Mouse (Mus musculus): ENCODE measurements around the gene Sbk1. TPM values are rescaled to one million over a fixed set of nuclear protein-coding genes. Genes with fewer than 3 reads are reported as not detected.

Gene Sbk1
- polyA plus RNA-seq, 1 experiment from 2014 or later: 36.3 TPM

DNA sequence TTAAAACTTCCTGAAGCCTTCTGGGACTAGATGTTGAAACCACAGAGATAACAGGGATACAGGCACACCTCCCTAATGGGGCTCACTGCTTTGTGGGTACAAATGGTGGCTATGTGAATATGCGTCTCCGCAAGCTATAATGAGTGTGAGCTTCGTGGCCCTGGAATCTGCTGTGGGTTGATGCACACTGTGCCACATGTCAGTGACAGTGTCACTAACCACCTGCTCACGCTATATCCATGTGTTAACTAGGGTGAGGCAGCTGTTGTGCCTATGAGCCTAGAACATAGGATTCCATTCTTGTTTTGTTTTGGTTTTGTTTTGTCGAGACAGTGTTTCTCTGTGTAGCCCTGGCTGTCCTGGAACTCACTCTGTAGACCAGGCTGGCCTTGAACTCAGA is 20.2 kb upstream of the Sbk1 start:
- Histone ChIP-seq H3K4me3 (ENCODE audit: low read depth, low read length) (no peak overlapping the region), H3K4me1 (ENCODE audit: control insufficient read depth, insufficient read depth, low read length) (peaks cover 5% of the 10 kb centered on the region; the same call in 1 of the 2 replicates), H3K9ac (ENCODE audit: low read depth, low read length) (no peak overlapping the region), H3K9me3 (ENCODE audit: control insufficient read depth, low read length) (no peaks in the 10 kb centered on the region), H3K27me3 (replicated peaks; ENCODE audit: control insufficient read depth, insufficient read depth, low read length) (no peaks in the 10 kb centered on the region), H3K27ac (replicated peaks; ENCODE audit: low read depth, low read length) (no peak overlapping the region), H3K36me3 (ENCODE audit: control insufficient read depth, insufficient read depth, low read length) (no peaks in the 10 kb centered on the region), H3K4me2 (ENCODE audit: low read depth, low read length) (no peak overlapping the region)
- DNase-seq (ENCODE audit: low spot score): no peak
- WGBS: 85% methylated on average over 5 of the region's 5 CpGs
- ATAC-seq (ENCODE audit: low read depth): no peak

DNA sequence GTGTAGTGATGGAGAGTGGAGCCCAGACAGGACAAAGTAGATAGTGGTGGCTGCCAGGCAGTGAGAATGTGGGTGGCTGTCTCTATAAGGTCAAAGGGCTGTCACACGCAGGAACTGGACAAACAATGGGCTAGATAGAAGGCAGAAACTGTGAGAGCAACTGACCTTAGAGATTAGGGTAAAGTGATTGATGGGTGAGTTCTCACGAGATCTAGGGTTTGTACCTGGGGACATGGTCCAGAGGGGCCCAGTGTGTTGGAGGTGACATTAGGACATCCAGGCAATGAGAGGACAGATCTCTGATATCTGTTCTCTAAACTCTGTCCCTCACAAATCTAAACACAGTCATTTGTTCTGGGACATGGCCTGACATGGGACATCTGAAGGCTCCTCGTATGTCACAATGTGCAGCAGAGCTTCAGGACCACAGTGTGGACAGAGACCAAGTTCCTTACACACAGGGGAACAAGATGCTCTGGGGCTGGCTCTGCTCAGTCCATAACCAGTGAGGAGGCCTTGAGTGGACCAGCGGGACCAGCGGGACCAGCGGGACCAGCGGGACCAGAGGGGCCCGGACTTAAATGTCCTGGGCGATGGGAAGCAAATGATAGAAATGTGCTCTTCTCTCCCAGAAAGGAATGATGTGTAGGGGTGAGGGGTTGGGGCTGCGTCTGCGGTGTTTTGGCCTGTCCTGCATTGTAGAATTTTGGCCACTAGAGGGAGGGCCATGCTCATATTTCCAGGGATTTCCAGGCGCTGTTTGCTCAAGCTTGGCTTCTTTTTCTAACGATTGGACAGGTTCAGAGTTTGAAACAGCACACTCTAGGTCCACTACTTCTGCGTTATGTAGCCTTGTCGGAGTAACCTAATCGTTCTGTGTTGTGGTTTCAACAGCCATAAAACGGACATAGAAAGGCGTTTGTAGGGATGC is 11.9 kb upstream of the Sbk1 start:
- peak; percentile 58; the same call in 1 of the 2 replicates for ATAC-seq (ENCODE audit: low read depth)
- Histone ChIP-seq H3K27ac (replicated peaks; ENCODE audit: low read depth, low read length) (no peak overlapping the region), H3K4me1 (ENCODE audit: control insufficient read depth, insufficient read depth, low read length) (no peaks in the 10 kb centered on the region; the same call in 1 of the 2 replicates), H3K4me3 (ENCODE audit: low read depth, low read length) (no peak overlapping the region), H3K27me3 (replicated peaks; ENCODE audit: control insufficient read depth, insufficient read depth, low read length) (no peaks in the 10 kb centered on the region), H3K36me3 (ENCODE audit: control insufficient read depth, insufficient read depth, low read length) (no peaks in the 10 kb centered on the region), H3K9me3 (ENCODE audit: control insufficient read depth, low read length) (no peaks in the 10 kb centered on the region), H3K4me2 (ENCODE audit: low read depth, low read length) (no peak overlapping the region), H3K9ac (ENCODE audit: low read depth, low read length) (no peak overlapping the region)
- 12% methylated on average over 18 of the region's 18 CpGs for WGBS
- peak; percentile 78 for DNase-seq (ENCODE audit: low spot score)

DNA sequence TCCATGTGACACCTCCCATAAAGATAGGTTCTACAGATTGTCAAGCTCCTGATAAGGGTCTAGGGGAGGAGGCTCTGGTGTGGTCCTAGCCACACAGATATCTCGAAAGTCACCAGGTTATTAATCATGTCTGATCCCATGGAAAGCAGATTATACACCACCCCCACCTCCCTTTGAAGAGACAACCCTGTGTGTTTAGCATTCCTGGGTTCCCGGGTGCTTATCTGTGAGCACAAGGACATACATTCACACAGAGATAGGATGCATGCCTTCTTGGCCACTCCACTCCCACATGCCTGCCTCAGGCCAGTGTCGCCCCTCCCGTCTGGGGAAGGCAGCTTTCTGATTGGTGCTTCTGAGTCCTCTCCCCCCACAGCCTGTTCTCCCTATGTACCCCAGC is 10.6 kb upstream of the Sbk1 start:
- H3K4me3 ChIP-seq (ENCODE audit: low read depth, low read length): no peak overlapping the region
- DNase-seq (ENCODE audit: low spot score): no peak
- no peak for ATAC-seq (ENCODE audit: low read depth)
- WGBS: 71% methylated on average over 4 of the region's 4 CpGs
- no peak overlapping the region for H3K27ac ChIP-seq (replicated peaks; ENCODE audit: low read depth, low read length)
- no peak overlapping the region for H3K9ac ChIP-seq (ENCODE audit: low read depth, low read length)
- no peak overlapping the region for H3K4me2 ChIP-seq (ENCODE audit: low read depth, low read length)
- H3K27me3 ChIP-seq (replicated peaks; ENCODE audit: control insufficient read depth, insufficient read depth, low read length): no peaks in the 10 kb centered on the region
- peaks cover 10% of the 10 kb centered on the region for H3K4me1 ChIP-seq (ENCODE audit: control insufficient read depth, insufficient read depth, low read length)
- H3K36me3 ChIP-seq (ENCODE audit: control insufficient read depth, insufficient read depth, low read length): no peaks in the 10 kb centered on the region
- H3K9me3 ChIP-seq (ENCODE audit: control insufficient read depth, low read length): no peaks in the 10 kb centered on the region

DNA sequence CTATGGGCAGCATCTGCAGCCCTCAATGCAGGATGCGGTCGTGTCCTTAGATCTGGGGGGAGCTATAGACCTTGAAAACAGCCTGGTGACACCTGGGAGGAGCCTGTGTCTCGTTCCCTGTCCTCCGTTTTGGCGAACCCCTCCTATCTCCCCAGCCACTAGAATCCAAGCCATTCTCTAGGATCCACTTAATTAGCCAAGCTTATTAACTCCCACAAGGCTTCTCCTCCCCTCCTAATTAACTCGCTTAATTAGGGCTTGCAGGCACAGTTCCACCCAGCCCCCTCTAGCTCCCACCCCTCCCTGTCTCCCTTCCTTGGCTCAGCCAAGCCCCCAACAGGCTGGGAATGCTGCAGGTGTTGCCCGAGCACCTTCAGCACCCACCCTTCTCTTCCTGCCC is 8.5 kb upstream of the Sbk1 start:
- WGBS: 20% methylated on average over 7 of the region's 7 CpGs
- Histone ChIP-seq H3K36me3 (ENCODE audit: control insufficient read depth, insufficient read depth, low read length) (no peaks in the 10 kb centered on the region), H3K4me1 (ENCODE audit: control insufficient read depth, insufficient read depth, low read length) (peaks cover 10% of the 10 kb centered on the region), H3K9me3 (ENCODE audit: control insufficient read depth, low read length) (no peaks in the 10 kb centered on the region), H3K27me3 (replicated peaks; ENCODE audit: control insufficient read depth, insufficient read depth, low read length) (no peaks in the 10 kb centered on the region), H3K9ac (ENCODE audit: low read depth, low read length) (no peak overlapping the region), H3K27ac (replicated peaks; ENCODE audit: low read depth, low read length) (no peak overlapping the region), H3K4me2 (ENCODE audit: low read depth, low read length) (no peak overlapping the region), H3K4me3 (ENCODE audit: low read depth, low read length) (no peak overlapping the region)
- DNase-seq (ENCODE audit: low spot score): no peak
- no peak for ATAC-seq (ENCODE audit: low read depth)

DNA sequence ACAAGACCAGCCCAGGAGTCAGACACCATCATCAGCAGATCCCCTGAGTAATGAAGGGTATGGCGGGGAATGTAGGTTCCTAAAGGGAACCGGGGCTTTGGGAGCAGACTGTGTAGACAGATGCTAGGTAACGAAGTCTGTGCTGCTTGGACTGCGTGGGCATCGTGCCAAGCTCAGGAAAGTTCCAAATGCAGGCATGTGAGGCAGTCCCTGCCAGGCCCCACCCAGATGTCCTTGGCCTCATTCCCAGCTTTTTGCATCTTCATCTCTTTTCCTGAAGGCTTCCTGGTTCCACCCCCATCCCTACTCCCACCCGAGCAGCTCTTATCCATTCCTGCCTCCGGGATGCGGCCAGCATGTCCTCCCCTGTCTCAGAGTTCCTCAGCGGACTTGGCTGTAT is 6.5 kb upstream of the Sbk1 start:
- Histone ChIP-seq H3K27ac (replicated peaks; ENCODE audit: low read depth, low read length) (no peak overlapping the region), H3K9me3 (ENCODE audit: control insufficient read depth, low read length) (no peaks in the 10 kb centered on the region), H3K36me3 (ENCODE audit: control insufficient read depth, insufficient read depth, low read length) (no peaks in the 10 kb centered on the region), H3K9ac (ENCODE audit: low read depth, low read length) (no peak overlapping the region), H3K4me2 (ENCODE audit: low read depth, low read length) (no peak overlapping the region), H3K4me3 (ENCODE audit: low read depth, low read length) (no peak overlapping the region), H3K4me1 (ENCODE audit: control insufficient read depth, insufficient read depth, low read length) (peaks cover 10% of the 10 kb centered on the region), H3K27me3 (replicated peaks; ENCODE audit: control insufficient read depth, insufficient read depth, low read length) (no peaks in the 10 kb centered on the region)
- peak; percentile 87 for DNase-seq (ENCODE audit: low spot score)
- peak; percentile 85 for ATAC-seq (ENCODE audit: low read depth)
- WGBS: 23% methylated on average over 7 of the region's 9 CpGs

DNA sequence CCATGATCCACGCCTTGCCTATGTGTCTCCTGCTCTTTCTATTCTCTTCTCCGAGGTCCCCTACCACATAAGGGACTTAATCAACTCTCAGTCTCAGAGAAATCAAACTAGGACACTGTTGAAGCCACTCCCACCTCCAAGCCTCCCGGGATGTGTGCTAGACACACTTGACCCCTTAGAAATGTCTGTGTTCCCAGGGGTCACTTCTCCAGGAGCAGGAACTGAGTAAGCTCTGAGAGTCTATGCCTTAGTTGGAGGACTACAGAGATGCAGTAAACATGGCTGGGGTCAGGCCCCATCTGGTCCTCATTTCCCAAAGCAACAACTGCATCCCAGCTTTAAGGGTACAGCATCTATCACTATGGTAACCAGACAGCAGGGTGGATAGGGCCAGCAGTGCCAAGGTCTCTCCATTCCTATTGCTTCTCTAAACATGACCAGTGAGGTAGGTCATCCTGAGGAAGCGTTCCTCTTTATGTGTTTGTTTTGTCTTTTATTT is 6.0 kb upstream of the Sbk1 start:
- H3K27ac ChIP-seq (replicated peaks; ENCODE audit: low read depth, low read length): no peak overlapping the region
- peaks cover 14% of the 10 kb centered on the region for H3K4me1 ChIP-seq (ENCODE audit: control insufficient read depth, insufficient read depth, low read length)
- no peaks in the 10 kb centered on the region for H3K27me3 ChIP-seq (replicated peaks; ENCODE audit: control insufficient read depth, insufficient read depth, low read length)
- no peaks in the 10 kb centered on the region for H3K36me3 ChIP-seq (ENCODE audit: control insufficient read depth, insufficient read depth, low read length)
- DNase-seq (ENCODE audit: low spot score) (no peak), ATAC-seq (ENCODE audit: low read depth) (0 out of 2 replicates have a peak, but pooled peaks have one; percentile 34)
- H3K4me2 ChIP-seq (ENCODE audit: low read depth, low read length): no peak overlapping the region
- H3K9me3 ChIP-seq (ENCODE audit: control insufficient read depth, low read length): no peaks in the 10 kb centered on the region
- H3K4me3 ChIP-seq (ENCODE audit: low read depth, low read length): no peak overlapping the region
- H3K9ac ChIP-seq (ENCODE audit: low read depth, low read length): no peak overlapping the region
- 59% methylated on average over 4 of the region's 4 CpGs for WGBS

DNA sequence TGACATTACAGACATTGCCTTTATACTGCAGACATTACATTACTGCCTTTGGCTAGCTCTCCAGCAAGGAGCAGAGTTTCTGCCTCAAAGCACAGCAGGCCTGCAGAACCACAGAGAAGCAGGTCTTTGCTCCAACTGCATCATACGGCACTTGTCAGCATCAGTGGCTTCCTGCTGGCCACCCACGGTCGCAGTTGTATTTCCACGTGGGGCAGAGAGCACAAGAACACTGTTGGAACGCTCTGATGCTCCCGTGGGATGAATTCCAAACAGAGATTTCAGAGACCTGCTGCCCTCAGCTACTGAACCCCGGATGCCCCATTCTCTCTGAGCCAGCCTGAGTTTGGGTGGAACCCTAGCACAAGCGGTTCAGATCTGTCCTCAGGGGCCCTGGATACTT is 4.8 kb upstream of the Sbk1 start:
- DNase-seq (ENCODE audit: low spot score) (no peak), ATAC-seq (ENCODE audit: low read depth) (no peak)
- no peak overlapping the region for H3K27ac ChIP-seq (replicated peaks; ENCODE audit: low read depth, low read length)
- no peak overlapping the region for H3K4me3 ChIP-seq (ENCODE audit: low read depth, low read length)
- no peak overlapping the region for H3K9ac ChIP-seq (ENCODE audit: low read depth, low read length)
- H3K4me1 ChIP-seq (ENCODE audit: control insufficient read depth, insufficient read depth, low read length): peaks cover 17% of the 10 kb centered on the region
- WGBS: 53% methylated on average over 8 of the region's 8 CpGs
- H3K27me3 ChIP-seq (replicated peaks; ENCODE audit: control insufficient read depth, insufficient read depth, low read length): no peaks in the 10 kb centered on the region
- H3K9me3 ChIP-seq (ENCODE audit: control insufficient read depth, low read length): no peaks in the 10 kb centered on the region
- no peaks in the 10 kb centered on the region for H3K36me3 ChIP-seq (ENCODE audit: control insufficient read depth, insufficient read depth, low read length)
- H3K4me2 ChIP-seq (ENCODE audit: low read depth, low read length): no peak overlapping the region

DNA sequence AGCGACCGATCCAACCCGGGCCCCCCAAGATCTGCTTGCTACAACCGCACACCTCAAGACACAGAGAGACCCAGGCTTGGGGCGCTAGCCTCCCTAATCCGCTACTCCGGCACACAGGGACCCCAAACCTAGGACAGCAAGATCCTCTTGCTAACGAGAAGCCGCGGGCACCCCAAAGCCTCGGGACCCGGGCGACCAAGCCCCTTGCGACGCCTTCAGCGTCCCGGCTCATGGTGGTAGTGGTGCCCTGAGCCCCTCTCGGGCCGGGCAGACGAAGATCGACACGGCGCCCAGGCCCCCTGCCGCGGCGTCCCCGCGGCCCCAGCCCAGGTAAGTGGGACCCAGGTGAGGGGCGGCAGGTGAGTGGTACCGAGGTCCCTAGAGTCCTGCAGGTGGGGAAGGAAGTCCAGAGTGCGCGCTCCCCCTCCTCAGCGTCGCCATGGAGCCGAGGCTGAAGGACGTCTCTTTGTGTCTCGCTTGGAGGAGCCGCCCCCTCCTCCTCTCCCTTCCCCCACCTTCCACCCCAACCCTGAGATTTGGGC is 422 bp downstream of the Sbk1 start:
- Histone ChIP-seq H3K4me2 (ENCODE audit: low read depth, low read length) (peak overlapping the region; percentile 74), H3K27me3 (replicated peaks; ENCODE audit: control insufficient read depth, insufficient read depth, low read length) (no peaks in the 10 kb centered on the region), H3K4me3 (ENCODE audit: low read depth, low read length) (peak overlapping the region; percentile 75), H3K9ac (ENCODE audit: low read depth, low read length) (peak overlapping the region; percentile 93), H3K9me3 (ENCODE audit: control insufficient read depth, low read length) (no peaks in the 10 kb centered on the region), H3K4me1 (ENCODE audit: control insufficient read depth, insufficient read depth, low read length) (peaks cover 25% of the 10 kb centered on the region), H3K27ac (replicated peaks; ENCODE audit: low read depth, low read length) (peak overlapping the region; percentile 95), H3K36me3 (ENCODE audit: control insufficient read depth, insufficient read depth, low read length) (peaks cover 17% of the 10 kb centered on the region; the same call in 1 of the 2 replicates)
- under 1% methylated on average over 25 of the region's 38 CpGs for WGBS
- DNase-seq (ENCODE audit: low spot score): peak; percentile 61
- ATAC-seq (ENCODE audit: low read depth): peak; percentile 7; the same call in 1 of the 2 replicates
